Mouse (Mus musculus) ovary, postnatal 36 days (tissue): Measurements from ENCODE around the gene Eif4e2.

Experiments used
- DNase-seq: peaks from one replicate; pipeline ENCODE4 v3.0.0; 2022; ENCODE audit warnings: low spot score, mixed read lengths

The Eif4e2 gene

GRCm38 (mm10) chr1:87203779-87204178 is 9.9 kb upstream of the Eif4e2 start:
- no peak for DNase-seq

DNA sequence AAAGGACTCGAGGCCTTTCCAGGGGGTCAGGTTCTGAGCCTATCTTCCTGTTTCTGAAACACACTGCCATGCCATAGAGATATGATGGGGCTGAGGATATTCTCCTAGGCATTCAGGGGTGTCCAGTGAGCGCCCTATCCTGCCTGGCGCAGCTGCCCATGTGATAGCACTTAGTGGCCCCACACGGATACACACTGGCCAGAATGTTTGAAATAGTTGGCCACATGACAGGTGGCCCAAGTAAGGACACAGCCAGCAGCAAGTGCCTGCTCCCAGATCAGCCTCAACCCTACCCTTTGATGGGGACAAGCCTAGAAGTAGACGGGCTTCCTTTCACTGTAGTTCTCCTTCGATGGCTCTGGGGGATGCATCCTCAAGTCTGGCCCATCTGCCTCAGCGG is 9.2 kb upstream of the Eif4e2 start, which contains the start of gene Chrng:
Gene Chrng, plus strand, starts transcription at position 193 of the 400 bp plus-strand sequence.
- no peak for DNase-seq

DNA sequence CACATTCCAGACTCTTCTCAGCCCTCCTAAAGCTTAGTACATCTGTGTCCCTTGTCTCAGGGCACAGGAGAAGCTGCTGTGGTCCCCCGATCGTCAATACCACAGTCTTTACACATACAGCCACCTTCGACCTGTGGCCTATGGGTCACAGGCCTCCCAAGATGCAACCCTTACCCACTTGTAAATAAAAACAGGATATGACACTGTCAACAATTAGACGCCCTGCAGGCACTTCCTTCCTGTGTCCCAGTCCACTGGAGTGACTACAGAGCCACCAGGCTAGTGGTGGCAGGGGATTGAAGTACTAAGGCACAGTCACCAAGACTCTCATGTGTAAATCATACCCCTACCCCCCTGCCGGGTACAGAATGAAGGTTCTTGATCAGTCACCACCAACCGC is 8.7 kb upstream of the Eif4e2 start:
- DNase-seq, result no peak

DNA sequence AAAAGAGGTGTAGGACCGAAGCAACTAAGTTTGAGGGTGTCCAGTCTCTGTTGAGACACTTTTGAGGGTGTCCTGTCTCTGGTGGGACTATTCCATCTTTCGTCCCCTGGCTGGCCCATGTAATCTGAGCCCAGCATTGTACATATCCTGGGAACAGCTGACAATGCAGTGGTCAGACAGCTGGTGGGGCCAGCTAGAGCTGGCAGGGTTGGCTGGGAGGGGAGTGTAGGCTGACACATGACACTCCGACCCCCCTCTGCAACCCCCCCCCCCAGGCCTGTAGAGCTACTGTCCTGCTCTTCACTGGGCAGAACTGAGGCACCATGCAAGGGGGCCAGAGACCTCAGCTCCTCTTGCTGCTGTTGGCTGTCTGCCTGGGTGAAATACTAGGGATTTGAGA is 8.2 kb upstream of the Eif4e2 start:
- no peak for DNase-seq

DNA sequence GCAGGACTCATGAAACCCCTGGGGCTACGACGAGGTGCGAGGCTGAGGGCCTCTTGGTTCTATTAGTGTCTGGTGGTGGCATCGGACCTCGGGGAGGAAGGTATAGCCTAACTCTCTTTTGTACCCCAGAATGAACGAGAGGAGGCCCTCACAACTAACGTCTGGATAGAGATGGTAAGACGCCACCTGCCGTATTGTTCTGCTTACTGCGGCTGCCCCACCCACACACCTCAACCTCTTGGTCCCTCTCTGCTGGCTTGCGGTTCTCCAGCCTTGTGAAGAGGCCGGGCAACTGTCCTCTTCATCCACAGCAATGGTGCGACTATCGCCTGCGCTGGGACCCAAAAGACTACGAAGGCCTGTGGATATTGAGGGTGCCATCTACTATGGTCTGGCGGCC is 7.4 kb upstream of the Eif4e2 start:
- DNase-seq, result no peak

- DNase-seq, result no peak
Observed at GRCm38 (mm10) chr1:87211431-87211830, 2.3 kb upstream of the Eif4e2 start.

DNA sequence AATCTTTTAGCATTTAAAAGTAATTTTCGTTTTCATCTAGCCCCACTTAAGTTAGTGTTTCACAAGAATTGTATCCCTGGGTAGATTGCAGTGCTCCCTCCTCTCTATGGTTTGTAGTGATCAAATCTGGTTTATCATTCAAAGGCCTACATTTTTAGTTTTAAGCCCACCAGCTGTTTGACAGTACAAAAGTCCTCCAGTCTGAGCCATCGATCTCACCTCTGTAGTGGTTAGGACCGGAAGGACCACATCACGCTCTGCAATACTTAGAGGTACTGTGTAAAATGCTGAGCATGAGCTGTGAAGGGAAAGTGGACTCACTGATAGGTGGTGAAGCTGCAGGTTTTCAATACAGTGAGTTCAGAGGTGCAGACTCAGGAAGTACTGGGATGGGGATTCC is 1.0 kb downstream of the Eif4e2 start:
- DNase-seq, result no peak

- DNase-seq, result no peak
Observed at GRCm38 (mm10) chr1:87217938-87218337, 4.2 kb downstream of the Eif4e2 start.

DNA sequence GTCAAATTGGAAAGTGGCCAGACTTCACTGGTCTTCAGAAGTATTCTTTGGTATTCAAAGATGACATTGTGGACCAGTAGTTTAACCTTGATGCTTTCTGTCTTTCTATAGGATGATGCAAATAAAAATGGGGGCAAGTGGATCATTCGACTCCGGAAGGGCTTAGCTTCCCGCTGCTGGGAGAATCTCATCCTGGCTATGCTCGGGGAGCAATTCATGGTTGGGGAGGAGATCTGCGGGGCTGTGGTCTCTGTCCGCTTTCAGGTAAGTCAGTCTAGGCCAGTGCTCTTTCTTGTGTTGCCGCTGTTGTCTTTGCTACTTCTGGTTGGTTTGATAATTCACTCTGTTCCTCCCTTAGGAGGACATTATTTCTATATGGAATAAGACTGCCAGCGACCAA is 12.0 kb downstream of the Eif4e2 start:
- DNase-seq, result no peak

DNA sequence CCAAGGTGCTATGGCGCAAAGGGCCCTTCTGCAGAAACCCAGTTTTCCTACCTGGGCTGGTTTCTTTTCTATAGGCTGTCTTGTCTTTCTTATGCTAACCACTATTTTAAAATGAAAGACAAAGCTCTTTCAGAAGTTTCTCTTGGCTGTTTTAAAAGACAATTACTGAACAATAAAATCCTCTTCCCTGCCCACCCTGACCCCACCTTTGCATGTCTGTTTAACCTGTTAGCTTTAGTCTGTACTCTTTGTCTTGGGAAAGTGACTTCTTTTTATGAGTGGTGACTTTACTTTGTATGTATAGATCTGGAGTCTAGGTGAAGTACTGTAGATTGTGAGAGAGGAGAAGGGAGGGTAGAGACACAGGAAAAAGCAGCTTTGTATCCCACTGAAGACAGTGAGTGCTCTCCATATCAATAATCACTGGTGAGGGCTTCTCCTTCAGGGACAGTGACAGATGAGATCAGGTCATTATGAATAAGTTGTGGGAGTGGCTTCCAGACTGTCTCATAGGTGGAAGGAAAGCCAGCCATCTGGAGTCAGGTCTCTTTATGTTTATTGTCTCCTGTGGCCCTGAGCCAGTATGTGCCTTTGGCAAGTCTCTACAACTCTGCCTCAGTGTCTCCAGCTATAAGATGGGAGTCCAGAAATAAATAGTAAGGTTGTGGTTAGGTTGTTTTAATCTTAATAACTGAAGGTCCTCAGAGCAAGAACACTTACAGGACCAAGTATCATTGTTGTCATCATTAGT is 12.9 kb downstream of the Eif4e2 start:
- DNase-seq, result no peak

DNA sequence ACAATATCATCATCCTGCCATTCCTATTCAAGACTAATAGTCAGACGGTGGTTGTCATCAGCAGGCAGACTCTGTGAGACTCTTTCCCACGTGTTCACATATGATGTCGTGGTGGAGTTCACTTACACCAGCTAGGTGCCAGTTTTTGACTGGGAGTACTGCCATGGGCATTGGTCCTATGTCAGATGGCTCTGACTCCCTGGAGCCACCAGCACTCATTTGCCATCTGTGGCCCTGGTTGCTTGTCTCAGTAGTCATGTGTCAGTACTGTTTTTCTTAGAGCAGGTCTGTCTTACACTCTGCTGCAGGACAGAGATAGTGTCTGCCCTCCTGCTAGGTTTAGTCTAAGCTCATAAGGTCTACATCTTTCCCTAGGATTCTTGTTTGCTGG is 13.4 kb downstream of the Eif4e2 start:
- DNase-seq, result no peak

GRCm38 (mm10) chr1:87230606-87231005 is 16.9 kb downstream of the Eif4e2 start:
- DNase-seq, result no peak

DNA sequence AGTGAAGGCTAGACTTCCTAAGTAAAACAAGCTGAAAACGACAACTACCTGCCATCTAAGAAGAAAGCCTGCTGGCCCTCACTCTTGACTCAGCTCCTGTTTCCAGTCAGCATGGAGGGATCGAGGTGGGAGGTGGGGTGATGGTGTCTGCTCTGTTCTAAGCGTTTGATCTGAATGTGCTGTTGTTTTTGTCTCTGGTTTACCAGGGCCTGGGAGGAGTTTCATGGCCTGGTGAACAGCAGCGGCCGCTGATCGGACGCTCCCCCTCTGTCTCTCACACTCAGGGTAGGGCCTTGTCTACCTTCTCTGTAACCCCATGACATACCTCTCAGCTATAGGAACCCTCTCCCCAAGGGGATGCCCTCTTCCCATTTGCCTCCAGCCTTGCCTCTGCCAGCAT is 18.5 kb downstream of the Eif4e2 start:
- DNase-seq, result no peak

DNA sequence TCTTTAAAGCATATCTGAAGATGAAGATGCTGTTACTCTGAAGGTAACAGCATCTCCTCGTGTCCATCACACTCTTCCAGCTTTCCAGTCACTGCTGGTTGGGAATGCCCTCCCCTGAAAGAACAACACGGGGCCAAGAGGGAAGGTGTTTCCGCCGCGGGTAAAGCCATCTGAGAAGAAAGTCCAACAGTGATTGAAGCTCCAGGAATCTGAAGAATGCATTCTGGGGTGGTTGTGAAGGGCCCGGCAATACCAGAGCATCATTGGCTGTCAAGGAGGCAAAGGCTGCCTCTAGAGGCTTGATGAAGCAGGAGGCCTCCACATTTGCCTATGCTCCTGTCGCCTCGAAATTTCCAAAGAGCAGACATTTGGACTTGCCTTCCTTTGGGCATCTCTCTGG is 25.3 kb downstream of the Eif4e2 start:
- DNase-seq, result no peak

DNA sequence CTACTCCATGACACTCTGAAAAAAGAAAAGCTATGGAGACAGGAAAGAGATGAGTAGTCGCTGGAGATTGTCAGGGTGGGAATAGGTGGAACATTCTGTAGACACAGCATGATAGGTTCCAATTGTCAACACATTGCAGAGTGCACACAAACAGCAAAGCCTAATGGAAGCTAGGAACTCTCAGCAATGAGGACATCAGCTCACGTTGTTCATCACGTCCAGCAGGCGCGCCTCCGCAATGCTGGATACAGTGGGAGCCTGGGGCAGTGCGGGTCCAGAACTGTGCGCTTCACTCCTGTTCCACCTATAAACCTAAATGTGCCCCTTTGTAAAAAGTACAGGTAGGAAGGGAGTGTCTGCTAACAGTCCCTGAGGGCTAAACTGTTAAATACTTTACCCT is 29.3 kb downstream of the Eif4e2 start:
- DNase-seq, result no peak

DNA sequence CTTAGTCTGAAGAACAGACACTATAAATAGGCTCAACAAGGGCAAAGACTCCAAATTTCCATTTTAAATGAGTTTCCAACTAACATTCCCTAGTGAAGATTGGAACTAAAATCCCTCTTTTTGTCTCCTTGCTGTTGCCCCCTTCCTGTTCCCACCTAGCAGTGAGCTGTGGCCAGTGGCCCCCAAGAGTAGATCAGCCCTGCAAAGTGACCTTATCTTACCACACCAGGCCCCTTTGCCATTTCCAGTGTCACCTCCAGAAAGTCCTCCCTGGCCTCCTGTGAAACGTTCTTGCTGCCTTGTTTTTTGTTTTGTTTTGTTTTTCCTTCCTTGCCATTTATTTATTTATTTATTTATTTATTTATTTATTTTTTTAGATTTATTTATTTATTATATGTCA is 31.7 kb downstream of the Eif4e2 start:
- no peak for DNase-seq

DNA sequence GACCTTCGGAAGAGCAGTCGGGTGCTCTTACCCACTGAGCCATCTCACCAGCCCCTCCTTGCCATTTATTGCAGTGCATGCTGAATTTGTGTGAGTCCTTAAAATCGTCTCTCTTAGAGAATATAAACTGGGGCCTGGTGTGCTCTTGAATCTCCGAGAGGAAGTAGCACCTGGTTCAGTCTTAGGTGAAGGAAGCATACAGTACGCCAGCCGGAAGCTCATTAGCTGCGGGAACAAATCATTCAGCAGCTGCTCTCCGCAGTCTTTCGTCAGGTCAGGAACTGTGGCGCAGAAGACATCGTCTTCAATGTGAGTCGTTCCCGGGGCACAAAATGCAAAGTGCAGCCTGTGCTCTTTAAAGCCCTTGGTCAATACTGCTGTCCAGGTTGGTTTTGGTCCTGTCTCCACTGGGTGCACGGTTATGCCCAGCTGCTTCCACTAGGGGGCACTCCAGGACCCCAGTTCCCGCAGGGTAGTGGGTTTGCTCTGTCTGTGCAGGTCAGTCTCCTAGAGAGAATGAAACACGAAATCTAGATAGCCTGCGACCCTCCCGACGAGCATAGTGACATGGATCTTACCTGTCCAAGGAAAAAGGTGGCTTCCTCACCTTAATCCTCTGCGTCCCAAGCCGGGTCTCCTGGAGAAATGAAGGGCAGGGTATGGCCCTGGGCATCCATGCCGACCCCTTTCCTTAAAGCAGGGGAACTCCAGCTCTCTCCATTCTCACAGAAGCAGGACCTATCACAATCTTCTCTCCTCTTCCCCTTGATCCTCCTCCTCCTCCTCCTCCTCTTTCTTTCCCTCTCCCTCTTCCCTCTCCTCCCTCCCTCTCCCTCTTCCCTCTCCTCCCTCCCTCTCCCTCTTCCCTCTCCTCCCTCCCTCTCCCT is 32.5 kb downstream of the Eif4e2 start:
- peak; percentile 84 for DNase-seq

GRCm38 (mm10) chr1:87252040-87252609 is 38.4 kb downstream of the Eif4e2 start:
- no peak for DNase-seq

- no peak for DNase-seq
Observed at GRCm38 (mm10) chr1:87255173-87255572, 41.5 kb downstream of the Eif4e2 start.

GRCm38 (mm10) chr1:87257691-87258090 is 44.0 kb downstream of the Eif4e2 start:
- DNase-seq, result no peak

GRCm38 (mm10) chr1:87258484-87258883 is 44.8 kb downstream of the Eif4e2 start:
- DNase-seq, result peak; percentile 37

GRCm38 (mm10) chr1:87259316-87259715 is 45.6 kb downstream of the Eif4e2 start:
- DNase-seq, result no peak

DNA sequence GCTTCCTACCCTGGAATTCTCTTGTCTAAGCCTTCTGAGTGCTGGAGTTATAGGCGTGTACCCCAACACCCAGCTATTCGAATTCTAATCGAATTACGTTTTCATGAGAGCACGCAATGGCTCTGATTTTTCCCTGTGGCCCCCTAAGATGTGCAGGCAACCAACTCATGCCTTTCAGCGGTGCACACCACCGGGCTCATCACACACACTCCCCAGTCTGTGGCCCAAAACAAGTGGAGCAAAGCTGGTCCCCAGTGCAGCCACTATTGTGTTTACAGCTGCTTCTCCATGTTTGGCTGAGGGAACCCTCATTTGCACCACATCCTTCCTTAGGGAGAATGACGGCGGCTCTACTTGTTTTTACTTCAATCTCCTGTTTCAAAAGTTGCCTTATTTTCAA is 49.5 kb downstream of the Eif4e2 start:
- no peak for DNase-seq
